ENCODE assay signal across 15 mouse cellular contexts in the genomic region with DNA sequence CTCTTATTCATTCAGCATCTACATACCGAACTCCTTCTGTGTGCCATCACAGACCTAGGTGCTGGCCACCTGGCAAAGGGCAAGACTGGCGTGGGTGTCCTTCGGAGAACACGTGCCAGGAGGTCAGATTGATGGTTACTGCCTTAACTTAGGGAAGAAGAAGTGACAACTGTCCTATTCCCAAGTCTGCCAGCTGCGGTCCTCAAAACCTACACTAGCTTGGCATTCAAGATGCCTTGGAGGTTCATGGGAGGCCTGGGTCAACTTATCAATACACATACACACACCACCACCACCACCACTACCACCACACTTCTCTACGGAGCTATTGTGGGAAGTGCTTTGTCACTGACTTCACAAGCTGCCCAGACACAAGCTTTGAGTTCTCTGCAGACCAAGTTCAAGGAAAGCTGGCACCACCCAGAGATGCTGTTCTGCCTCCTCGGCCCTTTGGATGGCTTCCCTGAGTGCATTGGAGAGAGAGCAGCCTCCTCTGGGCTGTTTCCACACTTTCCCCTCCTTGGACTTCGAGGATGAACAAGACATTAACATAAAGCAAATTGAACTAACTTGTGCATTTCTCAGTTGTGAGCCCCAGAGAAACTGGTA. TPM values are rescaled to one million over a fixed set of nuclear protein-coding genes. Genes with fewer than 3 reads are reported as not detected.
DNase-seq lines count a peak whose midpoint lies in the region; ATAC-seq and TF ChIP-seq lines count a peak whose summit lies in the region.
"Had no signal": no experiment of that assay in that cellular context is flagged by ENCODE, and none has a peak within 500 bp of the region (broad histone marks: within the 10 kb centered on the region; RNA-seq: fewer than 3 reads in every experiment).

No protein-coding gene starts in this region.

- H3K27me3 ChIP-seq in forebrain, postnatal 0 days (ENCODE audit: insufficient read depth, low read length): no peaks in the 10 kb centered on the region
- H3K27me3 ChIP-seq in midbrain, embryonic 13.5 days: 0 out of 2 replicates have a peak, but pooled peaks cover 2% of the 10 kb centered on the region
- H3K27me3 ChIP-seq: Patski had no signal

- H3K9ac ChIP-seq in forebrain, postnatal 0 days: peak overlapping the region; percentile 91; the same call in 1 of the 2 replicates
- no peak overlapping the region for H3K9ac ChIP-seq in midbrain, embryonic 13.5 days (replicated peaks)
- H3K9ac ChIP-seq: liver, postnatal 0 days had no signal

- peaks cover 21% of the 10 kb centered on the region for H3K4me1 ChIP-seq in forebrain, postnatal 0 days (ENCODE audit: insufficient read depth)
- H3K4me1 ChIP-seq in midbrain, embryonic 13.5 days (replicated peaks): peaks cover 52% of the 10 kb centered on the region

- H3K9me3 ChIP-seq in forebrain, postnatal 0 days (ENCODE audit: low read length): no peaks in the 10 kb centered on the region
- no peaks in the 10 kb centered on the region for H3K9me3 ChIP-seq in midbrain, embryonic 13.5 days
- H3K9me3 ChIP-seq: embryonic facial prominence, embryonic 13.5 days had no signal

- H3K27ac ChIP-seq in forebrain, postnatal 0 days (ENCODE audit: low read depth, low read length): 0 out of 2 replicates have a peak overlapping the region, but pooled peaks have one; percentile 98
- H3K27ac ChIP-seq in midbrain, embryonic 13.5 days: peak overlapping the region; percentile 97
- H3K27ac ChIP-seq: embryonic facial prominence, embryonic 13.5 days had no signal

- no peak for TF ChIP-seq CTCF in forebrain, postnatal 0 days (IDR thresholded peaks at IDR 0.05; ENCODE audit: low read depth)

- peak overlapping the region; percentile 74 for H3K4me2 ChIP-seq in forebrain, postnatal 0 days (ENCODE audit: low read depth)
- peak overlapping the region; percentile 88 for H3K4me2 ChIP-seq in midbrain, embryonic 13.5 days (replicated peaks)

- 53% methylated on average over 8 of the region's 8 CpGs for WGBS in forebrain, postnatal 0 days
- WGBS in midbrain, embryonic 13.5 days: 69% methylated on average over 8 of the region's 8 CpGs

- DNase-seq in right cerebral cortex, adult 18-20 months: peak; percentile 17
- no peak for DNase-seq in right cerebral cortex, postnatal 14 days
- no peak for DNase-seq in forebrain, postnatal 0 days
- DNase-seq in B cell, adult 2 months: no peak
- DNase-seq in adrenal gland, postnatal 25 days: no peak
- DNase-seq: heart, adult 11 months; heart, postnatal 36 days; kidney, adult 2 months; liver, postnatal 0 days had no signal

- no peaks in the 10 kb centered on the region for H3K36me3 ChIP-seq in forebrain, postnatal 0 days (ENCODE audit: insufficient read depth)
- no peaks in the 10 kb centered on the region for H3K36me3 ChIP-seq in midbrain, embryonic 13.5 days
- H3K36me3 ChIP-seq: embryonic facial prominence, embryonic 13.5 days had no signal

- ATAC-seq in forebrain, postnatal 0 days: no peak
- no peak for ATAC-seq in midbrain, embryonic 13.5 days
- no peak for ATAC-seq in CD4-positive, CD25-positive, alpha-beta regulatory T cell, adult 4 months

- H3K4me3 ChIP-seq in forebrain, postnatal 0 days (ENCODE audit: low read depth, low read length): 0 out of 2 replicates have a peak overlapping the region, but pooled peaks have one; percentile 75
- peak overlapping the region; percentile 71 for H3K4me3 ChIP-seq in midbrain, embryonic 13.5 days (replicated peaks)

RNA-seq across cellular contexts. Expression of a gene that starts 2.1 kb away (rescaled TPM):
- 59.7 and 60.9 TPM in 2 replicates for total RNA-seq in forebrain, postnatal 0 days (2014; rRNA removed)
- polyA plus RNA-seq in forebrain, postnatal 0 days (2015; fragmentation: Nextera tagmentation; extraction: Ambion mirVana): 30.2 and 40.9 TPM in 2 replicates
- polyA plus RNA-seq in midbrain, embryonic 13.5 days (2015; fragmentation: Nextera tagmentation; extraction: Ambion mirVana): 51.8 and 53.9 TPM in 2 replicates
- total RNA-seq in adrenal gland, postnatal 25 days (2021): not detected in 2 replicates
- under 1 TPM in 1 of 2 experiments, not detected in 1; 0.23 TPM for polyA plus RNA-seq in CD4-positive, CD25-positive, alpha-beta regulatory T cell, adult 4 months (2017; shearing (Covaris generic))
- total RNA-seq: megakaryocyte-erythroid progenitor cell, adult 5-6 weeks had no signal
- polyA plus RNA-seq: limb, embryonic 11.5 days had no signal

RNA-seq across cellular contexts. Expression of a gene that starts 51.9 kb away (rescaled TPM):
- 35.4 and 35.5 TPM in 2 replicates for total RNA-seq in forebrain, postnatal 0 days (2014; rRNA removed)
- polyA plus RNA-seq in forebrain, postnatal 0 days (2015; fragmentation: Nextera tagmentation; extraction: Ambion mirVana): 23.2 and 32.2 TPM in 2 replicates
- 29.9 and 31.9 TPM in 2 replicates for polyA plus RNA-seq in midbrain, embryonic 13.5 days (2015; fragmentation: Nextera tagmentation; extraction: Ambion mirVana)
- total RNA-seq in adrenal gland, postnatal 25 days (2021): 11.9 and 13.7 TPM in 2 replicates
- 1 to 10 TPM in 1 of 2 experiments, under 1 TPM in 1; 0.74 to 1.4 TPM for polyA plus RNA-seq in CD4-positive, CD25-positive, alpha-beta regulatory T cell, adult 4 months (2017; shearing (Covaris generic))

Comparison
In these comparisons a context has a peak if more than half of its experiments do, and no peak if none do; other contexts are left out.
1. RNA of a gene that starts 2.1 kb away (polyA plus RNA-seq): 51.8 to 53.9 TPM in midbrain, embryonic 13.5 days and 30.2 to 40.9 TPM in forebrain, postnatal 0 days; 0.23 TPM in CD4-positive, CD25-positive, alpha-beta regulatory T cell, adult 4 months; every median in the first group is over 10 times any median in the second.
2. RNA of a gene that starts 51.9 kb away (polyA plus RNA-seq): 23.2 to 32.2 TPM in forebrain, postnatal 0 days and 29.9 to 31.9 TPM in midbrain, embryonic 13.5 days; 0.74 to 1.4 TPM in CD4-positive, CD25-positive, alpha-beta regulatory T cell, adult 4 months; every median in the first group is over 10 times any median in the second.